Mouse (Mus musculus) heart, adult 8-10 months (tissue): ENCODE results near the gene Kirrel3. TPM values are rescaled to one million over a fixed set of nuclear protein-coding genes. Genes with fewer than 3 reads are reported as not detected.

Source experiments
- DNase-seq: peaks from one replicate; pipeline ENCODE4 v3.0.0; 2022; ENCODE audit warnings: low spot score
- total RNA-seq, 4 experiments: library from RNA; stranded (reverse); gene quantifications; 2 replicates each; pipeline ENCODE4 v1.2.4; 2022

Kirrel3 gene
- total RNA-seq, 4 experiments from 2014 or later, result 0.33 to 0.69 (median 0.54) TPM

DNA sequence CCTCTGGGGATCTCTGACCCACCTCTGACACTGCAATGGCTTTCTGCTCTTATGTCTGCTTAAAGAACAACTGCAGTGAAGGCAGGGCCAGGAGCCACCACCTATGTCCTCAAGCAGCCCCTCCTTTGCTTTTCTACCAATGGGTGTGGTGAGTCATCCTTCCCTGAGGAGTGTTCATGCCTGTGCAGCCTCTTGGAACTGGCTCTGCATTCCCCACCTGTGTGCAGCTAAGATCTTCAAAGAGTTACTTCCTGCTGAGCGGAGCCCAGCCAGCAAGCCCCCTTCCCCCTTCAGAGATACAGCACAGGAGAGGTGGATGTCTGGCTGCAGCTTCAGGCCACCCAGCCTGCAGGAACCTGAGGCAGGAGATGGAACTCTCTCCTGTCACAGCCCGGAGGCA lies 265.2 kb downstream of the Kirrel3 start:
- DNase-seq, result no peak

DNA sequence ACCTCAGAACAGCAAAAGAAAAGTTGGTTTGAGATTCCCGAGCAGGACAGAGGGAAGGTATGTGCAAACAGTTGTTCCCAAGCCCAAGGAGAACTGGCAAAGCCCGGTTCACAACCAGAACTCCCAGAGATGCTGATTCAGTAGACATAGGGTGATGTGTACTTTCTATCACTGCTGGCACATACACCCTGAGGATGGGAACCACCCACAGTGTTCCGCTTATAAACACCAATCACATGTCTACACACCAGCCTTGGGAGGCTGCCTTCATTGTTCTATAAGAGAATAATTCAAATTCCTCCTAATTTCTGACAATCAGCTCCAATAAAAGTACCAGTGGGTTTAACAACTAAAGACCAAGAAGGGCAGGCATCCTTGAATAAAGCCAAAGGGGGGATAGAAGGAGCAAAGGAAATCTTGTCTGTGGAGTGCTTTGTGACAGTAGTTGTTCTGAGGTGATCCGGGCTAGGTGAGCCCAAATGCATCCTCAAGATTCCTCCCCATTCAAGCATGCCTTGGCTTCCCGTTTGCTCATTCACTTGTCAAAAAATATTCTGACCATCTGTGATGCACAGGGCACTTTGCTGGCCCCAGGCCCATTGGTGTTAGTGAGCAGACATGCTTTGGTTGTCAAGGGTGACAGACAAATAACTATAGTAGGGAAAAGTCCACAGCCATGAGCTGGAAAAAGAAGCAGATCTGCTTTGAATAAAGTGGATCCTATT lies 266.5 kb downstream of the Kirrel3 start:
- DNase-seq, result no peak

DNA sequence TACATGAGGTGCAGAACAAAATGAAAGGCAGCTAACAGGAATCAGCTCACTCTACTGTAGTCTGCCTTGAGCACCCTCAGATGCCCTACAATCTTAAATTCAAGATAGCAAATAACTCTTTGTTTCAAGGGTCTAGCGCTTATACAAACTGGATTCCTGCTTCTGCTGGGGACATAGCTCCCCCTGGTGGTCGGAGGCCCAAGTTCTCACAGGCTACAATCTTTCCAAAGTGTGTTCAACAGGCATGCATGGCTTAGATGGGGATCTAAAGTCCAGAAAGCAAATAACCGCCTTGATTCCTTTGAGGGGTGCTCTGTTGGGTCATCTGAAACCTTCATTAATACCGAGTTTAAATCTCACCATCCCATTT lies 267.1 kb downstream of the Kirrel3 start:
- peak; percentile 48 for DNase-seq

DNA sequence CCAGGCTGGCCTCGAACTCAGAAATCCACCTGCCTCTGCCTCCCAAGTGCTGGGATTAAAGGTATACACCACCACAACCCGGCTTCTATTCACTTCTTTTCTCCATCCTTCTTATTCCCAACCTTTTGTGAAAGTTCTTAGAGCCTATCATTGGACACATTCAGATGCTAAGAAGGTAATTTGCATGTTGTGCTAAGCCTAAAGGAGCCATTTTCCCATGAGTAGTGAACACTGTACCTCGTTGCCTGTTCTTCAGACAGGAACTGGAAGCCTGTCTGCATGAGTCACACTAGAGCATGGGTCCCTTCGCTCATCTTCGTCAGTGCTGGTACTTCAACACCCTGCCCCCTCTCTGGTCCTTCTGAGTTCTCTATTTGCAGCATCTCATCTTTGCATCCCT lies 268.2 kb downstream of the Kirrel3 start:
- DNase-seq, result no peak

DNA sequence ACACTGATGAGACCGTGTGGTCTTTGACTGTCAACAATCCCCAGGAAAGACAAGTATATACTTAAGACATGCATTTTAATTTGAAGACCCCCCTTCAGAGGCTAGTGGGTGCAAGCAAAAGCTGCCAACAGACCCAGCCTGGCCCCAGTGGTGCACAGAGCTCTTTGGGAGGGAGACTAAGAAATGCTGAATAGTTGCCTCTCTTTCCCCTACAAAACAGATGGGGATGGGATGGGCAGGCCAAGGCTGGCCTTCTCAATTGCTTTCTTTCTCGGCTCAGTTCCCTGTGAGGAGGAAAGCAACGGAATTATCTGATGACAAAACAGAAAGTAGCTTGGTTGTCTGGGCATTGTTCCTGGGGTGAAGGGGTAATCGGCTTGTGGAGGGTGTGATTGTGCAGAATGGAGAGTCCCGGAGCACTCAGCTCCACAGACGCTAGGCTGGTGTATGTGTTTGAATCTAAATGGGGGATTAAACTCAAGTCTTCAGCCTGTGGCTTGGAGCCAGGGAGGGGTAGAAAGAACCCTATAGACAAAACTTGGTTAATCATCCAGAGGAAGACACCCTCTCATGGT lies 268.9 kb downstream of the Kirrel3 start:
- DNase-seq, result no peak

DNA sequence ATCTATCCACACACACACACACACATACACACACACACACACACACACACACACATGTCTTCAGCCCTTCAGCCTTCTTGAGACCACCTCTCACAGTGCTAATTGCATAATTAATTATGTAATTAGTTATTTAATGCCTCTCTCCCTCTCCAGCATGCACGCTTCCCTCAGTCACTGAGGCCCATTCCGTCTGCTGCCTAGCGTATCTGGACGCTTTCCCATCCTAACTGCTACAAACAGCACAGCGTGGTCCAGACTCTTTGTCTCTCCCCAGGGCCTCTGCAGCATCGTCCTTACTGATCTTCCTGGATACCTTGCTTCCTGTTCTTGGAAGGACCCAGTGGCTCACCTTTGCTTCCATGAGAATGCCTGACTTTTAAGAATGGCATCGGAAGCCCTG lies 270.4 kb downstream of the Kirrel3 start:
- DNase-seq, result no peak

DNA sequence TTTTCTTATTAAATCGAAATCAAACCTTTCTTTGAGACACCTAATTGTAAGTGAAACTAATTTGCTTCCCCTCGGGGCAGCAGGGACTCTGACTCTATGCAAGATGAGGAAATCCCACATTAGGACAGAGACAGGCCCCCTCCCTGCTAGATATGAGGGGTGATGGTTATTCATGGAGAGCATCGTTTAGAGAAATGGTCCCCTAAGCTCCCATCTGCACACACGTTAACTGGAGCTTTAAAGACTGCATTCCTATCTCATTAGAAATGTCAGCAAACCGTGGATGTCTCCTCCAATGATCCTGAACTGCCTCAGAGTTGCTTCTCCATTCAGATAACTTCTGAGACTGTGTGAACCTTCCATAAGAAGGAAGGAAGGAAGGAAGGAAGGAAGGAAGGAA lies 273.2 kb downstream of the Kirrel3 start:
- no peak for DNase-seq

DNA sequence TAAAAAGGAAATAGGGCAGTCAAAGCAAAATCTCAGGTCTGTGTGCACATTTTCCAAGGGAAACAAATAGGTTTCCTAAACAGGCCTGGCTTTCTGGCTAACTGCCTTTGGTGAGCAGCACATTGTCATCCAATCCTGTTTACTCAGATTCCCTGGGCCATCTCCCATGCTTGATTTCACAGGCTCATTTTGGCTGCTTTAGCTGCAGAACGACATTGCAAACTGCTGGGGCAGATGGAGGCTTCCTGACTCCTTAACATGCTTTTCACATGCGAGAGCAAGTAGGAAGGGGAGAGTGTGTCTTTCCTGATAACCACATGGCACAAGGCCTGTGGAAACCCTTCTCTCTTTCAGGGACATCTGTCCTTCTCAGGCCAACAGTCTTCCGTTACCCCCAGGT lies 274.8 kb downstream of the Kirrel3 start:
- DNase-seq, result no peak

DNA sequence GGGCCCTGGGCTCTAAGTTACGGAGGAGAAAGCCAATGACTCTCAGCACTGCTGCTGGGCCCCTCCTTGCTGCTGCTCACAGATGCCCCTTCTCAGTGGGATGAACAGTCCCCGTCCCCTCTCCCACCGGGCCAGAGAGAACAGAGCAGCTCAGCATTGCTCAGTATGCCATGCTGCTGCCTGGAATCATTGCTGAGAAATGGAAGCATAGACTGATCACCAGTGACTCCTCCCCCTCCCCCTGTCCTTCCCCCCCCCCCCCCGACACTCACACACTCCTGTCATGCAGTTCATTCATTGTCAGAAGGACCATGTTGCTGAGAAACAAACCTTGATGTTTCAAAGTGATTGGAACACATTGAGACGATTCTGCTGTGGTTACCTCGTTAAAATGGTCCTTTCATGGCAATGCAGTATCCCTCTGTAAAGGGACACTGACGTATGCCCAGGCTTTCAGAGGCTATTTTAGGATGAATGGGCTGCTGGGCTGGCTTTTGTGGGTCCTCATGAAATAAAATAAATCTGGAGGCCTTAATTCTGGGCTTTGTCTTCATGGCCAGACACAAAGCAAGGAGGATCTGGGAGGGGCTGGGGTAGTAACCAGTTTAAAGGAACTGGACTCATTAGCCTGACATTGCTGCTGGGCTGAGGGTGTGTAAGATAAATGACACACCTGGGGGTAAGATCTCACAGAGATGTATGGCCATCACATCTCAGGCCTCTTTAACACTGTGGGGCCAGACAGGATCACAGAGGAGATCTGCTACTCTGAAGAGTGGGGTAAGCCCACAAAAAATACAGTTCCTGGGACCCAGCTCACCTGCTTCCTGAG lies 281.3 kb downstream of the Kirrel3 start:
- DNase-seq, result no peak

DNA sequence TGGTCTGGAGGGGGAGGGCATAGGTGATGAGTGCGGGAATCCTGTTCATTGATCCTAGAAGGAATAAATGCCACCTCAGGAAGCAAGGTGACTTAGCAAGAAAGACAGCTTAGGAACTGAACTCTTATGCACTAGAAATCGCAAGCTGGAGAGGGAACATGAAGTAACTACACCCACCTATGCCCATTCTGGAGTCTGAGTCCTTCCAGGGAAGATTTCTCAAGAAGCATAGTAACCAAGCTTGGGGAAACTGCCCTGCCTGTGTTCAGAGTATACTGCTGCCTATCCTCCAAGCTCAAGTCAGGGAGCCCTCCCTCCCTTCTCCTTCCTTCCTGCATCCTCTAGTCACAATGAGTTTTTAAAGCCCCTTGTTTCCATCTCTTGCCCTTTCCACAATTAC lies 283.3 kb downstream of the Kirrel3 start:
- no peak for DNase-seq

DNA sequence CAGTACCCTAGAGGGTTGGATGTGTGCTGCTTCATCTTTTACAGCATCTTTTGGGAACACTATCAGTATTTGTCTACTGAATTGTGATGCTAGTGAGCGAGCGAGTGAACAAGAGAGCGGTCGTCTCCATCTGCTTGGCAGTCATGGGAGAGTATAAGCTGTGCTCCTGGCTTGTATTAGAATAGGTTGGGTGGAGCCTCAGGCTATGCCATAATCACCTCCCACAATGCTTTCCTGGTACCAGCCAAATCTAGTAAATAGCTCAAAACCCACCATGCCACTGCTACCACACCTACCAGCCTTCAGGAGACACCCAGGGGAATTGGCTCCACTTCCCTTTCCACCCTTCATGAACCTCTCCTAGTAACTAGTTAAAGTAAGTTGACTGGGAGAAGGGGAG lies 285.3 kb downstream of the Kirrel3 start:
- DNase-seq, result no peak

DNA sequence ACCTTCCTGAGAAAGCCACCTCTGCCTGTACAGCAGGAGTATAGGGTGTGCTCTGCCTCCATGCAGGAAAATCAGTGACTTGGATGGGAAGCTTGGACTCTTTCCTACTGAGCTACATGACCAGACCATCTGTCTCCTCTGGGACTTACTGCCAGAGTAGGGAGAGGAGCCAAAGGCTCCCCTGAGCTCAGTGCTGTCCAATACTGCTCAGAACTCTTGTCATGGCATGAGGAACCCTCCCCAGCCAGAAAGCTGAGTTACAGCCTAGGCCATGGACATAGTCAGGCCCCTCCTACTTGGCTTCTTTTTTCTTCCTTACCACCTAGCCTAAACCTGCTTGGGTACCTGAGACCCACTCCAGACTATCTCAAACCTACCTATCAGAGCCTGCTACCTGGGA lies 285.7 kb downstream of the Kirrel3 start:
- DNase-seq, result no peak

DNA sequence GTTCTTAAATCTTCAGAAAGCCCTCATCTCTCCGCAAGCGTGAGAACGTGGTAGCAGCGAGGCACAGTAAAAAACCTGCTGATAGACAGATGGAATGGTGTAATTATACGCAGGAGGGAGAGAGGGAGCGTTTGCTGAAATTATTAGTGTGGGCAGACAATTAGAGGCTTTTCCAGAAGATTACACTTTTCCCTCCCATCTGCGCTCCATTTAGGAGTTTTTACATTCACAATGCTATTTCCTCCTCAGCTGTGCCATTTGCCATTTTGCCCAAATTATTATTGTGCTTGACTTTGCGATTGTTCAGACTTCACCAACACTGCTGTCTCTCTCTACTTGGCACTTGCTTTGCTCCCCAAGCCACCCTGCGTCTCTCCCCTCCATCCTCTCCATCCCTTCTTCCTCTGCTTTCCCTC lies 286.3 kb downstream of the Kirrel3 start:
- DNase-seq, result no peak

DNA sequence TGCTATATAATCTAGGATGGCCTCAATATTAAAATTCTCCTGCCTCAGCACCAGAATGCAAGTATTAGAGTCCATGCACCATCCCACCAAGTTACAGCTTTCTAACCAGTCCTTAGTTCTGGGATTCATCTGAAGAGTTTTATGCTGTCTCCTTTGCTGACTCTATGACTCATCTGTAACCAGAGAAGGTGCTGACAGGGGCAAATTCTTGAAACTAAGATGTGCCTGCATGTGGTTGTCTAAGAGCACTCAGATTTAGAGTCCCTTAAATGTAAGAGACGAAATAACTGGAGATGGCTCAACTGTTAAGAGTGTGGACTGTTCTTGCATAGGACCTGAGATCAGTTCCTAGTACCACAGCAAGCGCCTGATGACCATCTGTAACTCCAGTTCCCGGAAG lies 295.7 kb downstream of the Kirrel3 start:
- DNase-seq, result no peak

DNA sequence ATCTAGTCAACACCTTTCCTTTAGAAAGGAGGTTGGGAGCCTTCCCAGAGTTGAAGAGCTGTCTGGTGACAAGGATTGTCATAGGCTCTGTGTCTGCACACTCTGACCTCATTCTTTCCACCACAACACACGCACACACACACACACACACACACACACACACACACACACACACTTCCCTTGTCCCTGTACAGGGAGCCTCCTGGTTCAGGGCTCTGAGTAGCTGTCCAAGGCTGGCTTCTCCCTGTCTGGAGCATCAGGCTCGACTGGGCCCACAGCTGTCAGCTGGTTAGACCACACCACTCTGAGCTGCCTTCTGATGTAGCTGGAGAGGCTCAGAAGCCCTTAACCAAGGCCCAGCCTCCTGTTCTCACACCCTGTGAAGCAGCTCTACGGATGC lies 302.2 kb downstream of the Kirrel3 start:
- DNase-seq, result no peak

DNA sequence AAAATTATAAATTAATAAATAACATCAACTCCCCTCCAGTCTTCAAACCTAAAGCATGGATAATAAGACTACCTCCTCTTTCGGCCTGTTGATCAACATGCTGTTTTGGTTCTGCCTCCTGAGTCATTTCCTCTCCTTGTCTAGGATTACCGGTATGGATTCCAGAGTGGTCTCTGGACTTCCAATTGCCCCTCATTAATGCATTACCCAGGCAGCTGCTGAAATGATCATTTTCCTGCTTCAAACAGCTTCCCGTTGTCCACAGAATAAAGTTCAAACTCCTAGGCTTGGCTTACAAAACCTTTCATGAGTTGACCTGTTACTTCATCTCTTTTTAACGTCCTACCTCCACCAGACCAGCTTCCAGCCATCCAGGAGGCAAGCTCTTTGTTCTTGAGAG lies 309.5 kb downstream of the Kirrel3 start:
- DNase-seq, result peak; percentile 45

DNA sequence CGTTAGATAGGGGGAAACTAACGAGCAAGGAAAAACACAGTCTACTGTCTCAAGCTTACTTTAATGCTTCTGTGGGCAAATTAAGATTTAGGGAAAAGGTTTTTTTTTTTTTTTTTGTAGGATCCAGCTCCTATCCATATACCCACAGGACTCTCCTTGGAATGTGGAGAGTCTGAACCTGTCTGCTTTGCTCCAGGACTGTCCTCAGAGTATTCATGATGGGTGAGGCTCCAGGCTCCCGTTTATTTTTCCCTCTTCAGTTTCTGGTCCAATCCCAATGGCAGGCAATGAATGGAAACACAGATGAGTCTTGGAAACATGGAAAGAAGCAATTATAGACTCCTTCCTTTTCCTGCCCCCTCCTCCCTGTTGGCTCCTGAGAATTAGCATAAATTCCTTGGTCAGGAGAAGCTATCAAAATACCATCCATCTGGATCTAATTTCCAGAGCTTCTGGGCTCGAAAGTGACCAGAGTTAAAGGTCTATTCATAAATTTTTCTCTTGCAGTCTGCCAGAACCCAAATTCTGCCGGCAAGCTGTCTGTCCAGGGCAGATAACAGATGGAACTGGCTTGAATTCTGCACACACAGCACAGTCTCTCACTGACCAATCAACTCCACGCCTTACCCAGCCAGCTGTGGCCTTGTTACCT lies 312.1 kb downstream of the Kirrel3 start:
- DNase-seq, result peak; percentile 55

DNA sequence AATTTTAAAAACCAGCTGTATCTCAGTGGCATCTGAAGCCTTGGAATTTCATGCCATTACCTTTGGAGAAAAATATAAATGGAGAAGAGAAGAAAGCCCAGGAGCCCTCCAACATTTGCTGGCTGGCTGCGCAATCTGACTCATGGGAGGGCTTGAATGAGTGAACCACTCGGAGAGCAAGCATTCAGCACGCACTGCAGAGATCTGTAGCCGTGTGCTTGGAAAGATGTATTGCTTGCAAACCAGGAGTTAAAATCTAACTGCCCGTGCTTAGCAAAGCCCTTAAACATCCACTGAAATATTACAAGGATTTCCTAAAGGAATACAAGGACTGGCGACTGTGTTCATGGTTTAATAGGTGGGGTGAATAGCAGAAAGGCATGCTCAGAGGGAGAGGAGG lies 316.0 kb downstream of the Kirrel3 start:
- DNase-seq, result no peak

DNA sequence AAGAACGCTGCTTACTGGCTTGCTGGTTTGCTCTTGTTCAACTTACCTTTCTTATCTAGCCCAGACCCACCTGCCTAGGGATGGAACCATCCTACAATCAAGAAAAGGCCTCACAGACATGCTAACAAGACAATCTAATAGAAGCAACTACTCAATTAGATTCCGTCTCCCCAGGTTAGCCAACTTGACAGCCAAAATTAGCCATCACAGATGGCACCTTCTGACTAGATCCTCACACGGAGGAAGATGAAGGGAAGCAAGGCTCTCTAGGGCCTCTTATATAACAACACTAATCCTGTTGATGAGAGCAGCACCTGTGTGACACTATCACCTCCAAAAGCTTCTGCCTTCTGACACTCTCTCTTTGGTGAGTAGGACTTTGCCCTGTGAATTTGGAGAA lies 321.2 kb downstream of the Kirrel3 start:
- DNase-seq, result no peak

DNA sequence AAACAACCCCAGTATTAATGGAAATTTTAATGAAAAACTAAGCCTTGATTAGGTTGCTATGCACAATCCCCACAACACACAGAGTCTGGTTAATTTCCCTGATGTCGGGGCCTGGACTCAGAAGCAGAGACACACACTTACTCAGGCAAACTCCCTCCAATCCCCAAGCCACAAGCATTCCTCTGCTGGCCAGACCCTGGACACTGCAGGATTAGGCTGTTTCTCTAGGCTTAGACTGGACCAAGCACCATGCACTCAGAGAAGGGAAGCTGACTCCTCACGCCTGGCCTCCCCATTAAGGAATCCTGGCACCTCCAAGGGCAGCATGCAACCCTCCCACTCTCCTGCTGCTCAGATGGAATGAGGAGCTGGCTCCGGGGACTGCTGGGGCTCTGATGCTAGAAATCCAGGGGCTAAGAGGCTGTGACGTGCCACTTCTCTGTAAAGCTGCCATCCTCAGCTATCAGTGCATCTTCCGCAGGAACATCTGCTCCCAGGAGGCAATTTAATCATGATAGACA lies 324.4 kb downstream of the Kirrel3 start:
- no peak for DNase-seq

DNA sequence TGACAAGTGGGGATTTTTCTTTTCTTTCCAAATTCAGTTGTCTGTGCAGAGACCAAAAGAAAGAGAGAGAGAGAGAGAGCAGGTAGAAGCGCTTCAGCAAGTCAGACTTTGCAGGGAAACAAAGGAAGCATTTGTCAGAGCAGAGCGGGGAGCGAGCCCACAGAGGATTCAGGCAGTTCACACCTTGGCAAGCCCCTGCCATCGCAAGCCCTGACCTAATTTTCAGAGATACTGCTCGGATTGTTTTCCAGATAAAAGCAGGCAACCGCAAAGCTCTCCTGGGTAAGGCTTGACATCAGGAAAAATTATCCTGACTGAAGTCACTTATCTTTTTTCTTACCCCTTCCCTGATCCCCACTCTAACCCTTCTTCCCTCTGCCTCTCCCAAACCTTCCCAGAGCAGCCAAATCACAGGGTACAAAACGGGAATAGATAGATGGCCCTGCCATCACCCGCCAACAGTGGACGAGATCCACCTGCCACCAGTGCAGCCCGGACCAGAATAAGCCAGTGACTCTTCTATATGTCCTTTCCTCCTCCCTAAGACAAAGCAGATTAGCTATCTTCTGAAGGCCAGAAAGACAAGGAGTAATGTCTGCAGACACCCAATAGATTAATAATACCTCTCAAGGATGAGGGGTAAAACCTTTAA lies 332.8 kb downstream of the Kirrel3 start:
- DNase-seq, result no peak
